Mouse (Mus musculus) frontal cortex, postnatal 10 days (tissue): ENCODE data around the gene Gm20388.

Source experiments
- DNase-seq, 2 experiments: peaks; one replicate each; pipeline ENCODE4 v3.0.0; 2022; ENCODE audit warnings: low spot score in 2 of 2, mixed read lengths in 1 of 2

Gm20388 gene

GRCm38 (mm10) chr8:124281700-124282541 is 4371.3 kb downstream of the Gm20388 start:
- no peak for DNase-seq

- no peak for DNase-seq
Observed at GRCm38 (mm10) chr8:124282878-124283630, 4372.4 kb downstream of the Gm20388 start.

GRCm38 (mm10) chr8:124283644-124284332 is 4373.1 kb downstream of the Gm20388 start:
- DNase-seq = no peak

- DNase-seq = no peak
Observed at GRCm38 (mm10) chr8:124284333-124284711, 4373.7 kb downstream of the Gm20388 start.

- no peak for DNase-seq
Observed at GRCm38 (mm10) chr8:124284984-124285576, 4374.4 kb downstream of the Gm20388 start.

- DNase-seq = no peak
Observed at GRCm38 (mm10) chr8:124286461-124287124, 4376.0 kb downstream of the Gm20388 start.

- DNase-seq = no peak
Observed at GRCm38 (mm10) chr8:124288215-124288864, 4377.7 kb downstream of the Gm20388 start.

- no peak for DNase-seq
Observed at GRCm38 (mm10) chr8:124289481-124290050, 4378.9 kb downstream of the Gm20388 start.

GRCm38 (mm10) chr8:124290911-124291691 is 4380.5 kb downstream of the Gm20388 start:
- DNase-seq = no peak

- no peak for DNase-seq
Observed at GRCm38 (mm10) chr8:124291693-124292092, 4381.1 kb downstream of the Gm20388 start.

- no peak for DNase-seq
Observed at GRCm38 (mm10) chr8:124292965-124293364, 4382.3 kb downstream of the Gm20388 start.

GRCm38 (mm10) chr8:124294425-124294824 is 4383.8 kb downstream of the Gm20388 start:
- no peak for DNase-seq

- no peak for DNase-seq
Observed at GRCm38 (mm10) chr8:124294900-124295299, 4384.3 kb downstream of the Gm20388 start.

- DNase-seq = no peak
Observed at GRCm38 (mm10) chr8:124295357-124295756, 4384.7 kb downstream of the Gm20388 start.

- no peak for DNase-seq
Observed at GRCm38 (mm10) chr8:124301512-124301911, 4390.9 kb downstream of the Gm20388 start.

GRCm38 (mm10) chr8:124301935-124302555 is 4391.4 kb downstream of the Gm20388 start:
- DNase-seq = no peak

- DNase-seq = no peak
Observed at GRCm38 (mm10) chr8:124303211-124303902, 4392.7 kb downstream of the Gm20388 start.

- DNase-seq = no peak
Observed at GRCm38 (mm10) chr8:124304141-124304540, 4393.5 kb downstream of the Gm20388 start.

- DNase-seq = no peak
Observed at GRCm38 (mm10) chr8:124306574-124306973, 4395.9 kb downstream of the Gm20388 start.
